Mouse (Mus musculus): ENCODE results near the gene Cgrrf1. TPM values are rescaled to one million over a fixed set of nuclear protein-coding genes. Genes with fewer than 3 reads are reported as not detected.

Gene Cgrrf1
- total RNA-seq, 2 experiments from 2014 or later, result 32.3 to 35.0 TPM

DNA sequence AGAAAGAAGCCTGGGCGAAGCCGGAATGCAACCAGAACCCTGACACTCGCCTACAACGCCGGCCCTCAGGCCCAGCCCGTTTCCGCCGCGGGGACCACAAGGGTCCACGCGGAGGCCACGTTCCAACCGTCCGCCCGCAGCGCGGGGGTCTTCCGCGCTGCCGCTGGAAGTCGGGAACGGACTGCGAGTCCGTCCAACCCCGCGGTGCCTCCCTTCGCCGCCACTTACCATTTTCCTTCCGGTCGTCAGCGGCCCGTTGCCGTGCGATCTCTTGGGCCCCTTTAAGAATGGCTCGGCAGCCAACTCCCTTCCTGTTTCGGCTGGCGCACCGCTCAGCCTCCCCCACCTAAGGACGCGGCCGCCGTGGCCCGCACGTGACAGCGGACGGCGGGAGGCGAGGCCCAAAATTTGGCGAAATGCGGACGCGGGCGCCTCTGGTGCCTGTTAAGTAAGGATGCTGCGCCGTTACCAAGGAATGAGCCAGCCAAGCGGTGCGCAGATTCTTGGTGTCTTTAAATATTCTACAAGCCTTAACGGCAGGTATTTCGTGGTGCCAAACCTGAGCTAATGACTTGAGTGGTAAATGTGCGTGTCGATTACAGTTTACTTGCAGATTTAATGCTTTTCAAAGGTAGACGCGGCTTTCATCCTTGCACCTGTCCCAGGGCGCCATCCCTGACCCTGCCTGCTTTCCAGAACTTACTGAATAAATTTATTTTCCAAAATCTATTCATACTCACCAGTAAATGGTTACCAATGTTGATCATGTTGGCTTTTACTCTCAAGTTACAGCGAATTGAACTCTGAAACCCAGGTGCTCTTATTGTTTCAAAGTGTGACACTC, 9.8 kb upstream of the Cgrrf1 start, which contains the start of gene Gmfb:
Gene Gmfb (minus strand): TSS at position 370 of the 844 bp plus-strand sequence.
- peak; percentile 97 to 98 for DNase-seq (ENCODE audit: low spot score in 2 of 2)

DNA sequence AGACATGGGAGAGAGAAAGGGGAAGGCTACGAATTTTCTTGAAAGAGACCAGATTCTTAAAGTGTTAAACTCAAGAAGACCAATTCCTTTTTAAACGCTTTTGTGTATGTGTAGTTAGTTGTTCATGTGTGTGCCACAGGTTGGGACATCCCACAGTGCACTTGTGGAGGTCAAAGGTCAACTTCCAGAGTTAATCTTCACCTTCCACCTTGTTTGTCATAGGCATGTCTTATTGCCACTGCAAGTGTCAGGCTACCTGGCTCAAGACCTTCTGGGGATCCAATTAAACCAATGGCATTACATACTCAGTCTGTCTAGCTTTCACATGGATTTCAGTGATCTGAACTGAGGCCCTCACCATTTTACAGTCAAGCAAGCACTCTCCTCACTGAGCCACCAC, 7.9 kb upstream of the Cgrrf1 start:
- no peak for DNase-seq (ENCODE audit: low spot score in 2 of 2)

DNA sequence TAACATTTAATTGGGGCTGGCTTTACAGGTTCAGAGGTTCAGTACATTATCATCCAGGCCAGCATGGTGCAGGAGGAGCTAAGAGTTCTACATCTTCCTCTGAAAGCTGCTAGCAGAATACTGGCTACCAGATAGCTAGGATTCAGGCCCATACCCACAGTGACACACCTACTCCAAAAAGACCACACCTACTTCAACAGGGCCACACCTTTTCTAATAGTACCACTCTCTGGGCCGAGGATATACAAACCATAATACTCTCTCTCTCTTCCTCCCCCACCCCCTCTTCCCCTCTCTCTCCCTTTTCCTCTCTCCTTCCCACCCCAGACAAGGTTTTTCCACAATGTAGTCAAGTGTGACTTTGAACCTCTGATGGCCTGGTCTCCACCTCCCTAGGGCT, 4.5 kb upstream of the Cgrrf1 start:
- no peak for DNase-seq (ENCODE audit: low spot score in 2 of 2)

DNA sequence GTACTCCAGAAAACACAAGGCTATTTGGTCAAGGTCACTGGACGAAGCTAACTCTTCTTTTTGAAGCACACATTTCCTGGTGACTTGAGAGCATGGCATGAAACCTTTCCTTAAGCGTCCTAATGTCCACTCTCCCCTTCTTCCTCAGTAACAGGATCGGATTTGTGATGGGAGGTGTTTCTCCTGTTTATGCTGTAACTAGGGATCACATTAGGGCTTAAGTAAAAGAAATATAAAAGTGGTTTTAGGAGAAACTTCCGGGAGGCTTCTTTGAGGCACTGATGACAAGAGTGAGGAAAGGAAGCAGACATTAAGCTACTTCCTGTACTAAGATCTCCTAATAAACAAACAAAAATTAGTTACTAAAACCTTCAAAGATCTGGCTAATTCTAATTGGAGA, 630 bp upstream of the Cgrrf1 start:
- no peak for DNase-seq (ENCODE audit: low spot score in 2 of 2)

DNA sequence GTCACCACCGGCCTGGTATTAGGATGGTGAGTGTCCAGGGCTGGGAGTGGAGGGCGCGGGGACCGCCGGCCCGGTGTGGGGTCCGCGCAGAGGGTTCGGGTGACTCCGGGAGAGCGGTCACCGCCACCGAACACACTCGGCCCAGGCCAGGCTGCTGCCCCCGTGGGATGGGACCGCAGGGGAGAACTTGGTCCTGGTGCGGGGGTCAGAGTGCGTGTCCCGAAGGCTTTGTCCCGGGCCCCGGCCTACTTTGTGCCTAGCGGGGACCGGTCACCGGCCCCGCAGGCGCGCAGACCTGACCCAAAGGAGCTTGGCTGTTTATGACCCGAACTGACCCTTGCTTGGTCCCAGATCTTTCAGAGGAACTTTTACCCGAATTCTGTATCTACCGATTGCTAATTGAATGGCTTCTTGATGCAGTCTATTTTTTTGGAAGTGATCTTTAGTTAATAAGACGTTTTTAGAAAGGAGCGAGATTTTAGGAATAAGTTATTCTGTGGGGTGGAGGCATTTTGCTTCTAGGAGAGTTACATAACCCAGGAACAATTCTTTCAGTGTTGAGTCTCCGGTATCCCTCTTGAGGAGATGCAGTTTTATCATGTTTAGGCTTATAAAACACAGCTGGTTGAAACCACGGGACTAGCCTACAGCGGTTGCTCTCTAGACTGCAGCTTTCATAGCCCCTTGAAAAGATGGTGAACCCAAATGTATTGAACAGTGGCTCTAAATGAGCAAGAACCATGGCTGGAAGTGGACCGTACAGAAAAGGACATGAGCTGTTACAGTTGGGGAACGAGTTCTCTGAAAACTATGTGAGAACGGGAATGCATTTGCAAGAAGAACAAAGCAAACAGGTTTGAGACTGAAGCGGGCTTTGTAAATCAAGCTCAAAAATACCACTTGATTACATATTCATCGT, 688 bp downstream of the Cgrrf1 start:
- peak; percentile 9 to 27 for DNase-seq (ENCODE audit: low spot score in 2 of 2)

DNA sequence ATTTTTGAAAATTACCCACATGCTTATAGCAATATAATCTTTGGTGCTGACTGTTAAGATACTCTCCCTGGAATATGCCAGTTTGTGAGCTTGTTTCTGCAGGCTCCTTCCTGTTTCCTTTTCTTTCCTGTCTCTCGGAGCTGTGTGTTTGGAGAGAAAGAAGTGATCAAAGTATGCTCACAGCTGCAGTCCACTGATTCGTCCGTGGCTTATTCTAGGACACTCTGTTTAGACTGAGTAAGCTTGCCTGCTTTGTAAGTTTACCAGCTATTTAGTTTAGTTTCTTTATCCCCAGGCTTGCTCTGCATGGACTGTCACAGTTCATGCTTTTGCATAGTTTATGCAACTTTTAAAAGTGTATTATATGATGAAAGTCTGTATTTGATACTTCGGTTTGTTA, 7.4 kb downstream of the Cgrrf1 start:
- DNase-seq (ENCODE audit: low spot score in 2 of 2), result no peak

DNA sequence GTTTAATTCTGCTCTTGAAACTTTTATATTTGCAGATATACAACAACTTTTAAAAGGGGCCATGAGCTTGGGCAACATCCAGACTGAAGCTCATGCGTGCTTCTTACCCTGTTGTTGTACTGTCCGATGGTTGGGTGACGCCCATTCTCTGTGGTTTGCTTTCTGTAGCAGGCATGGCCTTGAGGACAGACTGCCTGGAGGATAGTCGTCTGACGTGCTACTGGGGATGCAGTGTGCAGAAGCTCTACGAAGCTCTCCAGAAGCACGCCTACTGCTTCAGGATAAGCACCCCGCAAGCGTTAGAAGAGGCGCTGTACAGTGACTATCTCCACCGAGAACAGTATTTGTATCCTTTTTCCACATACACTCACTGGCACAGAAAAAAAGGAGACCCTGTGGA, 13.8 kb downstream of the Cgrrf1 start:
- no peak for DNase-seq (ENCODE audit: low spot score in 2 of 2)

DNA sequence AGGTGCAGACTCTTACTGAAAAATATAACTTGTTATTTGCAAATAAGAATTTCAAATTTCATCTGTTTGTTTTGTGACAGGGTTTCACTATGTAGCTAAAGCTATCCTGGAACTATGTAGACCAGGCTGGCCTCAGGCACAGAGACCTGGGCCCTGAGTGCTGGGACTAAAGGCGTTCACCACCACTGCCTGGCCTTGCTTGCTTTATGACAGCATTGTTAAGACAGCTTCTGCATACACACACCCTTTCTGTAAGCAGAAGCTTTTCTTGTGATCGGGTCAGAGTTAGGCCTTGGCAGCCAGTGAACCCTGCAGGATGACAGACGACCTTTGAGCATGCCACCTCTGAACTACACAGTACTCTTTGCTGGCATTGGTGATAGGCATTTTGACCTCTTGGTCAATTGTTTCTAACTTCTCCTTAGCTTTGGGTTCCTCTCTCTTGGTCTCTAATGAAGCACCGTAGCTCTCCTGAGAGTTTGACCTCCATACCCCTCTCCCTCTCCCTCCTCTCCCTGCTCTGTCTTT, 16.2 kb downstream of the Cgrrf1 start:
- no peak for DNase-seq (ENCODE audit: low spot score in 2 of 2)

DNA sequence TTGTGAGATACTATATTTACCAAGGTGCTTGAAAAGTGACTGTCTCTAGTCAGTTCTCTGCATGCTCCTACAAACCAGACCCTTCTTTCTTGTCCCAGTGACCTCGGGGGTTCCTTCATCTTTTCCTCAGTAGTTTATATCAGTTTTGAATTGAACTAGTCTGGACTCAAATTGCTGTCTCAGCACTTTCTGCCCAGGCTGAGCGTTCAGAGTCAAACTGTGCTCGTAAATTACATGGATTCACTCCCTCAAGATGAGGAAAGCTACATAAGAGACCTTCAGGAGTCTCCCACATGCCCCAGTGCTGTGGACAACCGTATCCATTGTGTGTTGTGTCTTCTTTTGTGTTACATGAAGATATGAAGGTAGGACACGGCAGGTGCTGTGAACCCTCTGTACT, 16.8 kb downstream of the Cgrrf1 start:
- no peak for DNase-seq (ENCODE audit: low spot score in 2 of 2)

DNA sequence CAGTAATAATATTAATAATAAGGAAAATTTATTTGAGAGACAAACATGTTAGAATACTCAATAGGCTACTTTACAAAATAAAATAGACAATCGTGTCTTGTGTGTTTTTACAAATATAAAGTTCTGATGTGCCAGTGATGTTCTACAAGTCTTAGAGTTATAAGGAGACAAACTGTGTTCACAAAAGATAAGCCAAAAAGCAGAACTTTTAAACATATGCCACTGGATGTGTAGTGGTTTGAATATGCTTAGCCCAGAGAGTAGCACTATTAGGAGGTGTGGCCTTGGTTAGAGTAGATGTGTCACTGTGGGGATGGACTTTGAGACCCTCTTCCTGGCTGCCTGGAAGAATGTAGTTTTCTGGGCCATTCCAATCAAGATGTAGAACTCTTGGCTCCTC, 17.8 kb downstream of the Cgrrf1 start:
- DNase-seq (ENCODE audit: low spot score in 2 of 2), result no peak

DNA sequence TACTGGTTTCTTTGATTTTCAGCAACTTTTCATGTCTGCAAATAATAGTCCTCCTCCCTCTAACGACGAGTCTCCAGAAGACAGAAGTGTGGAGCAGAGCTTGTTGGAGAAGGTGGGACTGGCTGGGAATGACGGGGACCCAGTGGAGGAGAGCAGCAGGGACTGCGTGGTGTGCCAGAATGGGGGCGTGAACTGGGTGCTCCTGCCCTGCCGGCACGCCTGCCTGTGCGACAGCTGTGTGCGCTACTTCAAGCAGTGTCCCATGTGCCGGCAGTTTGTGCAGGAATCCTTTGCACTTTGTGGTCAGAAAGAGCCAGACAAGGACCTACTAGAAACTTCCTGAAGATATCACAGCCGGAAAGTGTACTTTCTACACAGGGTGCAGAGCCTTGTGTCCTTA, 21.8 kb downstream of the Cgrrf1 start:
- DNase-seq (ENCODE audit: low spot score in 2 of 2), result no peak

DNA sequence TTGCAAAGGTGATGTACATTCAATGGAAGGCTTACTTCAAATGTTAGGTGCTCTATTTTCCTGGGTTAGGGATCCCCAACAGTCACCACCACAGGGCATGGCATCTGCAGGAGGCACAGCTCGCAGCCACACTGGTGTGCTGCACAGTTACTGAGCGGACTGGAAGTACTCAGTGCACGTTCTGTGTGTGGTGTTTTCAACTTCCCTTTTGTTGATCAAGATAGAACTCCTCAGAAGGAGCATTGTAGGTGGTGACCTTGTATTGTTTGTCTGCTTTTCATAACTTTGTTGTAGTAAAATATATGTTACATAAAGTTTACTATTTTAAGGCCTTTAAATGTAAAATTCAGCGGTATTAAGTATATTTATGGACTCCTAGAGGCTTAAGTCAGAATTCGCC, 31.0 kb downstream of the Cgrrf1 start:
- no peak for DNase-seq (ENCODE audit: low spot score in 2 of 2)

DNA sequence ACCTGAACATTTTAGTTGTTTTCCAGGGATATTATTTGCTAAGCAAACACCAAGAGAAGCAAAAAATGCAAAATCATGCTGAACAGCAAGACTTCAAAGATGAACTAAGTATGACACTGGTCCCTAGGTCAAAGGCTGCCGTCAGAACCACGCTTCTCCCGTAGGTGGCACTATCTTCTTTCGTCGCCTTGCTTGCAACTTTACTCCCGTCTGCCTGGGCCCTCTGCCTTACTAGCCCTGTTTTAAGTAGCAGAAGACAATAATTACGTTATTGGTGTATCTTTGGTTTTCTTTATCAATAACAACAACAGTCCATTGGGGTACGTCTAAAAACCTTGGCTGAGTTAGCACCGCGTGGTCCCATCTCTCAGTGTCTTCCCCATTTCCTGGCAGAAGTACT, 49.0 kb downstream of the Cgrrf1 start:
- peak; percentile 50 to 57 for DNase-seq (ENCODE audit: low spot score in 2 of 2)

DNA sequence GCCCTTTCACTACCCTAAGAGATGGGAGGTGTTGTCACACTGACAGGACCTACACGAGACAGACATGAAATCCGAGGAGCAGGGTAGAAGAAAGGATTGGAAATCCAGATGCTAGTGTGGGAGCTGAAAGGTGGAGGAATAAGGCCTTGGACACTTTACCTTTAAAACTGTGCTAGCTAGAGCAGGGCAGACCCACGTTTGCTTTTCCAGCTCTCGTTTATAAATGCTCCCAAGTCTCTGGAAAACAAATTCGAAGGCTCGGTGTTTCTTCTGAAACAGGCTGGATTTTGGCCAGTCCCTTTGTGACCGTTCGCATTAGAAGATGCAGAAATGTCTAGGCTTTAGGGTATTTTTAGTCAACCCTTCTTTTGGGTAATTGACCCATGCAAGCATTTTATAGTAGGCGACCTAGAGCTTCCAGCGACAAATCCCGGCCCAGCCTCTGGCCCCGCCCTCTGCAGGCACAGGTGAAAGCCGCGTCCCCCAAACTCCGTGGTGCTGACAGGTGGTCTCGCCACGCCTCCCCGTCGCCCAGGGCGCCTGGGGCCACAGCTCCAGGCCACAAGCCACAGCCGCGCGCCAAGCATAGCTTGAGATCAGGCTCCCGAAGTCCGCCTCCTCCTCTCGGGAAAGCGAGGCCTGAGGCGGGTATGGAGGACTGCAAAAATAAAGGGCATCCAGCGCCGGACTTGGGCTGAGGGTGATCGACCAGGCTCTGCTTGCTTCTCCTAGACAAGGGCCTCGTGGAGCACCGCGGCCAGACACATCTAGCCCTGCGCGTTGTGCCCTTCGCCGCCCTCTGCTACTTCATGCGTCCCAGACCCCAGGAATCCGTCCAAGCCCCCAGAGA, 49.9 kb downstream of the Cgrrf1 start:
- peak; percentile 14 to 30 for DNase-seq (ENCODE audit: low spot score in 2 of 2)

DNA sequence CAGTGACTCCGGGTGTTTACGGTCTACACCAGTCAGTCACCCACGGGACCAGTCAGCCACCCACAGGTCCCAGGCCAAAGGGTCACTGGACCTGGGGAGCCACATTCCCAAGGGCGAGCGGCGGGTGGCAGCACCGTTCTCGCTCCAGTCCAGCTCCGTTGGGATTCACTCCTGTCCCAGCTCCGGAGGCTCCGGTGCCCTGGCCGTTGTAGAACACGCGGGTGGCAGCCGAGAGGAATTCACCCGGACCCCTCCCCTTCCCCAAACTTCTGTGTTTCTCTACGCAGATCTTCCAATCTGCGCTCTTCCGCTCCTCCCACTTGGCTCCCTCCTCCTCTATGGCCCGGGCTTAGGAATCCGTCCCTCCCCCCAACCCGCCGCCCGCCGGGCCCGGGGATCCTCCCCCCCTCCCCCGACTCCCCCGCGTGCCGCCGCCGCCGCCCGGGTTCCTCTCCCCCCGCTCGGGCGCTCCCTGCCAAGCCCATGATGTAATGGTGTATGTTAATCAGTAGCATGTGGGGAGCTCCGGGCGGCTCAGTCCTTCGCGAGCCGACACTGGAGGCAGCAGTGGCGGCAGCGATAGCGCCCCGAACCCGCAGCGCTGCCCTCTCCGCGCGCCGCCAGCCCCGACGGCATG, 50.6 kb downstream of the Cgrrf1 start, which contains the start of gene Samd4:
Gene Samd4 (plus strand): TSS at position 424 of the 637 bp plus-strand sequence.
- peak; percentile 60 to 70 for DNase-seq (ENCODE audit: low spot score in 2 of 2)

DNA sequence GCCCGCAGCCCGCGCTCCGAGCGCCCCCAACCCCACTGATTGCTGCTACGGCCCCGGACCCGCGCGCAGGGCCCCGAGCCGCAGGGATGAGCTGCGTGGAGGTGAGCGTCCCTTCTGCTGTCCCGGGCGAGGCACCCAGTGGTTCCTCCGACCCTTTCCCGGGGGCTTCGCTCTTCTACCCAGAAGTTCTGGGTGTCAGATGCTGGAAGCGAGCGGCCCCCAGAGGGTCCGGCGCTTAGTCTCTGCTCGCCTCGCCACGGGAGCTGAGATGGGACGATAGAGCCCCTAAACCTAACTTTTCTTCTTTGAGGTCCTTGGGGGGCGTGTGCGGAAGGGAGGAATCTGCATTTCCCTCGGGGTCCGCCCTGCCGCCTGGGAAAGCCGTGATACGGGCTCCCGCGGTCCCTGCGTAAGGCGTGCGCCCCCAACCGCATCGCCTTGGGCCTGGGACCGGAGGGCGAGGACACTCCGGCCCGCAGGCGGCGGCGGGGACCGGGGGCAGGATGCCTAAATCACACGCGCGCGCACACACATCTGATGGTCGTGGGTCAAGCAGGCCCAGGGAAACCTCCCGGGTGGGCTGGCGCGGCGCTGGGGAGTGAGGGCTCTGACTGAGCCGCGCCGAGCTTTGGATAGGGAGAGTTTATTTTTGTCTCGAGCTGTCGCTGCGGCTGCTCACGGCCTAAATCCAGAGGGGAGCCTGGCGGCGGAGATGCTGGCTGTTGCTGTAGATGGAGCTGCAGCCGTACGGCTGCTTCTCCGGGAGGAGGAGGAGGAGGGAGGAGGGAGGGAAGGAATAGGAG, 51.3 kb downstream of the Cgrrf1 start:
- DNase-seq (ENCODE audit: low spot score in 2 of 2), result peak; percentile 61 to 77

DNA sequence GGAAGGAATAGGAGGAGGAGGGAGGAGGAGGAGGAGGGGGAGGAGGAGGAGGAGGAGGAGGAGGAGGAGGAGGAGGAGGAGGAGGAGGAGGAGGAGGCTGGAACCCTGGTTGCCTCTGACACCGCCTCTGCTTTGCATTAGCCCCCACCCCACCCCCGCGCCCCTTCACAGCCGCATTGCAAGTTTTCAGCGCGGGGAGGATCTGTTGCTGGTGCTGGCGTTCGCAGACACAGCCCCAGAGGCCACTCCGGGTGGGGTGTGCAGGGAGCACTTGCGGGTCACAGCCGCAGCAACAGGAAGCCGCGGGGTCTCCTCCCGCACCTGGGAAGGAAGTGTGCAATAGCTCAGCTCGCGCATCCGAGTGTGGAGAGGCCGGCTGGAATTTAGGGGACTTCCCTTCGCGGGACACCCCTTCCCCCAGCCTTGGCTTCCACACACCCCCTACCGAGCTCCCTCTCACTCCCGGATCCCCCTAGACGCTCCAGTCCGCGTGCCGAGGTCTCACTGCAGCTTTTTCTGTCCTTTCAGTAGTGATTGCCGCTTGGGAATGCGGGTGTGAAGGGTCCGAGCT, 52.0 kb downstream of the Cgrrf1 start:
- peak; percentile 29 to 46 for DNase-seq (ENCODE audit: low spot score in 2 of 2)

DNA sequence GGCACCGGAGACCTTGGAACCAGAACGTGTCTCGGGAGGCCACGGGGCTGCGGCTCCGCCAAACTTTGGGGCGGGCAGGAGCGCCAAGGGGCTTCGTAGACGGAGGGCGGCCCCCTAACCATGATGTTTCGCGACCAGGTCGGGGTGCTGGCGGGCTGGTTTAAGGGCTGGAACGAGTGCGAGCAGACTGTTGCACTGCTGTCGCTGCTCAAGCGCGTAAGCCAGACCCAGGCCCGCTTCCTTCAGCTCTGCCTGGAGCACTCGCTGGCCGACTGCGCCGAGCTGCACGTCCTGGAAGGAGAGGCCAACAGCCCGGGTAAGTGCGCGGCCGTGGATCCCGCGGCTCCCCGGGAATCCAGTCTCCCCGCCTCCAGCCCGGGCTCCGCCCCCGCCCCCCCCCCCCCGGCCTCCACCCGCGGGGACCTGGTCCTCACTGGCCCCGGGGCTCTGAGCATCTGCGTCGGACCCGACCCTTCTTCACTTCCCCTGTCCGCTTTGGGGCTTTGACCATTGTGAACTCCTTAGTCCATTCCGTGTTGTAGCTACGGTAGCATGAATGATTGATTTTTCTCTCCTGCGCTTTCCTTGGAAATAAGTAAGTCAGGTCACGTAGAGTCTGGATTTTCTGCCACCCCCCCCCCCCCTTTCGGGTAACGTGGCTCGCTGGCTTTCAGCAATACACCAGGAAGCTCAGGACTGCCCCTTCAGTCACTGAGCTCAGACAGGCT, 52.9 kb downstream of the Cgrrf1 start:
- DNase-seq (ENCODE audit: low spot score in 2 of 2), result peak; percentile 37 to 51

DNA sequence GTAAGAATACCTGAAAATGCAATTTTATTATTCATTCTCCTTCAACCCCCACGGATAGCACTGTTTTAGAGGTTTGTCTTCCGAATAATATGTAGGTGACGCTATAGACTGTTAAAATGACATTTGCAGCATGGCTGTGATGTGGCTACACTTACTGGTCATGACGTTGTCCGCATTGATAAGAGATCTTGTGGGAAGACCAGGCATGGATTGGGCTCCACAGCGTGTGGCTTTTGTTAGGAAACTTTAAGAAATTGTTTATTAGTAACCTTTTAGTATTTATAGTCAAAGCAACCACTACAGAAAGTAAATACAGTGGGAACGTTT, 53.5 kb downstream of the Cgrrf1 start:
- no peak for DNase-seq (ENCODE audit: low spot score in 2 of 2)

Measured in left cerebral cortex, adult 18-20 months (tissue).